Comparison of ENCODE assay signal across 8 mouse cellular contexts in genomic region chr8:8660307-8661098, GRCm38 (mm10). TPM values are rescaled to one million over a fixed set of nuclear protein-coding genes. Genes with fewer than 3 reads are reported as not detected.
DNase-seq lines count a peak whose midpoint lies in the region; ATAC-seq and TF ChIP-seq lines count a peak whose summit lies in the region.

No protein-coding gene starts in this region.

- peaks cover 43% of the 10 kb centered on the region for H3K4me1 ChIP-seq in megakaryocyte, embryonic 14.5 days
- no peaks in the 10 kb centered on the region for H3K4me1 ChIP-seq in forebrain, postnatal 0 days (ENCODE audit: insufficient read depth)
- peaks cover 4% of the 10 kb centered on the region; the same call in 1 of the 2 replicates for H3K4me1 ChIP-seq in liver, embryonic 11.5 days (replicated peaks; ENCODE audit: control insufficient read depth, insufficient read depth, low read length)

- H3K36me3 ChIP-seq in megakaryocyte, embryonic 14.5 days (replicated peaks; ENCODE audit: low read length) = peaks cover 21% of the 10 kb centered on the region
- no peaks in the 10 kb centered on the region for H3K36me3 ChIP-seq in forebrain, postnatal 0 days (ENCODE audit: insufficient read depth)
- H3K36me3 ChIP-seq in liver, embryonic 11.5 days (ENCODE audit: control insufficient read depth, insufficient read depth, low read length) = no peaks in the 10 kb centered on the region
- H3K36me3 ChIP-seq in splenic B cell, adult 2 months (ENCODE audit: control insufficient read depth, insufficient read depth, low read length, poor library complexity, severe bottlenecking) = no peaks in the 10 kb centered on the region

- DNase-seq in adrenal gland, adult 18-20 months (ENCODE audit: low spot score in 2 of 2) = peak; percentile 18 to 54
- no peak for DNase-seq in adrenal gland, postnatal 10 days
- peak; percentile 60 for DNase-seq in forebrain, postnatal 0 days
- no peak for DNase-seq in liver, embryonic 11.5 days (ENCODE audit: low spot score)
- peak; percentile 8 for DNase-seq in splenic B cell, adult 2 months (ENCODE audit: low read depth, low spot score)
- DNase-seq in cerebellum, adult 9-10 months = no peak

- peak overlapping the region; percentile 82 for H3K4me2 ChIP-seq in forebrain, postnatal 0 days (ENCODE audit: low read depth)
- peak overlapping the region; percentile 91 for H3K4me2 ChIP-seq in liver, embryonic 11.5 days

- peak overlapping the region; percentile 99 for H3K4me3 ChIP-seq in megakaryocyte, embryonic 14.5 days (replicated peaks)
- H3K4me3 ChIP-seq in forebrain, postnatal 0 days (ENCODE audit: low read depth, low read length) = peak overlapping the region; percentile 93
- H3K4me3 ChIP-seq in liver, embryonic 11.5 days (ENCODE audit: low read depth, low read length) = peak overlapping the region; percentile 59

- H3K9me3 ChIP-seq in megakaryocyte, embryonic 14.5 days = no peaks in the 10 kb centered on the region
- no peaks in the 10 kb centered on the region for H3K9me3 ChIP-seq in forebrain, postnatal 0 days (ENCODE audit: low read length)
- H3K9me3 ChIP-seq in liver, embryonic 11.5 days (ENCODE audit: control insufficient read depth, low read length) = no peaks in the 10 kb centered on the region

- H3K9ac ChIP-seq in forebrain, postnatal 0 days = peak overlapping the region; percentile 87
- peak overlapping the region; percentile 63 for H3K9ac ChIP-seq in liver, embryonic 11.5 days (ENCODE audit: low read depth, low read length)

- ATAC-seq in megakaryocyte, adult 5-6 weeks (ENCODE audit: poor library complexity, severe bottlenecking) = no peak
- ATAC-seq in forebrain, postnatal 0 days = no peak; the same call in 1 of the 2 replicates
- no peak; the same call in none of the 2 replicates for ATAC-seq in liver, embryonic 11.5 days (replicated peaks; ENCODE audit: low FRiP score)

- under 1% methylated on average over 84 of the region's 88 CpGs for WGBS in forebrain, postnatal 0 days
- 1% methylated on average over 73 of the region's 88 CpGs for WGBS in liver, embryonic 11.5 days

- peaks cover 44% of the 10 kb centered on the region for H3K27me3 ChIP-seq in megakaryocyte, embryonic 14.5 days (replicated peaks)
- H3K27me3 ChIP-seq in forebrain, postnatal 0 days (ENCODE audit: insufficient read depth, low read length) = no peaks in the 10 kb centered on the region
- peaks cover 25% of the 10 kb centered on the region for H3K27me3 ChIP-seq in liver, embryonic 11.5 days (replicated peaks; ENCODE audit: control insufficient read depth, insufficient read depth, low read length)
- H3K27me3 ChIP-seq in splenic B cell, adult 2 months (ENCODE audit: control insufficient read depth, insufficient read depth, low read length, poor library complexity, severe bottlenecking) = no peaks in the 10 kb centered on the region

- peak overlapping the region; percentile 92 for H3K27ac ChIP-seq in forebrain, postnatal 0 days (ENCODE audit: low read depth, low read length)
- 0 out of 2 replicates have a peak overlapping the region, but pooled peaks have one; percentile 2 for H3K27ac ChIP-seq in liver, embryonic 11.5 days (ENCODE audit: low read depth, low read length)

- TF ChIP-seq CTCF in forebrain, postnatal 0 days (IDR thresholded peaks at IDR 0.05; ENCODE audit: low read depth) = no peak

RNA-seq across cellular contexts. Expression of gene Efnb2, which starts 0.5 kb away (rescaled TPM):
- total RNA-seq in adrenal gland, adult 18-20 months (2021) = 10 to 100 TPM; 14.0 to 24.0 TPM
- total RNA-seq in adrenal gland, postnatal 10 days (2021) = 10 to 100 TPM; 29.6 to 32.5 TPM
- 0.19 and 0.56 TPM in 2 replicates for polyA plus RNA-seq in megakaryocyte, embryonic 14.5 days (2012; ENCODE audit: insufficient read depth, low replicate concordance)
- total RNA-seq in megakaryocyte, adult 5-6 weeks (2015) = 0.52 and 0.78 TPM in 2 replicates
- 0.18 and 0.45 TPM in 2 replicates for total RNA-seq in megakaryocyte, adult 5-6 weeks (2017)
- 50.9 and 53.5 TPM in 2 replicates for total RNA-seq in forebrain, postnatal 0 days (2014; rRNA removed)
- polyA plus RNA-seq in forebrain, postnatal 0 days (2015; fragmentation: Nextera tagmentation; extraction: Ambion mirVana) = 29.5 and 29.6 TPM in 2 replicates
- polyA plus RNA-seq in liver, embryonic 11.5 days (2014; fragmentation: Nextera tagmentation; extraction: Ambion mirVana) = 7.6 and 8.0 TPM in 2 replicates

RNA-seq across cellular contexts. Expression of gene Arglu1, which starts 29.8 kb away (rescaled TPM):
- total RNA-seq in adrenal gland, adult 18-20 months (2021) = 10 to 100 TPM; 51.6 to 70.9 TPM
- total RNA-seq in adrenal gland, postnatal 10 days (2021) = 10 to 100 TPM; 52.6 to 81.2 TPM
- 17.4 and 61.2 TPM in 2 replicates for polyA plus RNA-seq in megakaryocyte, embryonic 14.5 days (2012; ENCODE audit: insufficient read depth, low replicate concordance)
- total RNA-seq in megakaryocyte, adult 5-6 weeks (2015) = 55.8 and 64.7 TPM in 2 replicates
- 78.2 and 80.9 TPM in 2 replicates for total RNA-seq in megakaryocyte, adult 5-6 weeks (2017)
- 115 and 154 TPM in 2 replicates for total RNA-seq in forebrain, postnatal 0 days (2014; rRNA removed)
- 101 and 143 TPM in 2 replicates for polyA plus RNA-seq in forebrain, postnatal 0 days (2015; fragmentation: Nextera tagmentation; extraction: Ambion mirVana)
- 87.2 and 88.2 TPM in 2 replicates for polyA plus RNA-seq in liver, embryonic 11.5 days (2014; fragmentation: Nextera tagmentation; extraction: Ambion mirVana)

Comparison
In these comparisons a context has a peak if more than half of its experiments do, and no peak if none do; other contexts are left out.
1. DNase-seq: peak in adrenal gland, adult 18-20 months (2 of 2), forebrain, postnatal 0 days (single experiment) and splenic B cell, adult 2 months (single experiment); none in adrenal gland, postnatal 10 days (single experiment), liver, embryonic 11.5 days (single experiment) and cerebellum, adult 9-10 months (single experiment).
2. RNA of gene Efnb2, which starts 0.5 kb away (total RNA-seq): 50.9 to 53.5 TPM in forebrain, postnatal 0 days, 29.6 to 32.5 TPM in adrenal gland, postnatal 10 days and 14.0 to 24.0 TPM in adrenal gland, adult 18-20 months; 0.18 to 0.78 TPM in megakaryocyte, adult 5-6 weeks; every median in the first group is over 4 times any median in the second.
3. Peak in every context shown above with its lines, with median percentiles within 50 percentile points of each other: H3K4me3 ChIP-seq.